Mouse (Mus musculus) testis, adult 2 months (tissue): ENCODE results near the gene Ugt1a6b. TPM values are rescaled to one million over a fixed set of nuclear protein-coding genes. Genes with fewer than 3 reads are reported as not detected.

Experiments used
- H3K27ac ChIP-seq: fragments of 200-500 bp; 2 replicates; pipeline ENCODE4 v1.5.1; 2012; ENCODE audit warnings: low read depth, low read length; ENCODE audit not compliant: control insufficient read depth, insufficient read depth
- H3K27me3 ChIP-seq: fragments of 200-500 bp; 2 replicates; pipeline ENCODE4 v1.6.1; 2012; ENCODE audit warnings: mild to moderate bottlenecking, low read length, moderate library complexity; ENCODE audit not compliant: control insufficient read depth, insufficient read depth
- H3K36me3 ChIP-seq: fragments of 200-500 bp; 2 replicates; pipeline ENCODE4 v1.6.1; 2012; ENCODE audit warnings: mild to moderate bottlenecking, low read length; ENCODE audit not compliant: control insufficient read depth, insufficient read depth
- H3K4me1 ChIP-seq: fragments of 200-500 bp; 2 replicates; pipeline ENCODE4 v1.6.1; 2012; ENCODE audit warnings: low read length; ENCODE audit not compliant: control insufficient read depth, insufficient read depth
- H3K4me3 ChIP-seq: fragments of 200-500 bp; 2 replicates; pipeline ENCODE4 v1.5.1; 2012; ENCODE audit warnings: low read depth, mild to moderate bottlenecking, low read length, moderate library complexity, mixed read lengths; ENCODE audit not compliant: control insufficient read depth
- CTCF ChIP-seq: fragments of 200-500 bp; IDR thresholded peaks from 2 replicates; pipeline ENCODE4 v1.5.1; 2012; ENCODE audit warnings: low read depth, mild to moderate bottlenecking, inconsistent platforms, low read length, moderate library complexity; ENCODE audit not compliant: control insufficient read depth, insufficient read depth, insufficient replicate concordance
- POLR2A ChIP-seq: fragments of 200-500 bp; IDR thresholded peaks from 2 replicates; pipeline ENCODE4 v1.6.1; 2012; ENCODE audit warnings: low read depth, mild to moderate bottlenecking, inconsistent platforms, low read length, moderate library complexity; ENCODE audit not compliant: control insufficient read depth
- polyA plus RNA-seq: library from polyadenylated mRNA; depleted of rRNA; stranded (reverse); fragments of >200 nt; gene quantifications from 2 replicates; pipeline ENCODE4 v1.2.3, GENCODE M21; 2012; rRNA removed

The Ugt1a6b gene
- polyA plus RNA-seq, 1 experiment, result 7.4 TPM

DNA sequence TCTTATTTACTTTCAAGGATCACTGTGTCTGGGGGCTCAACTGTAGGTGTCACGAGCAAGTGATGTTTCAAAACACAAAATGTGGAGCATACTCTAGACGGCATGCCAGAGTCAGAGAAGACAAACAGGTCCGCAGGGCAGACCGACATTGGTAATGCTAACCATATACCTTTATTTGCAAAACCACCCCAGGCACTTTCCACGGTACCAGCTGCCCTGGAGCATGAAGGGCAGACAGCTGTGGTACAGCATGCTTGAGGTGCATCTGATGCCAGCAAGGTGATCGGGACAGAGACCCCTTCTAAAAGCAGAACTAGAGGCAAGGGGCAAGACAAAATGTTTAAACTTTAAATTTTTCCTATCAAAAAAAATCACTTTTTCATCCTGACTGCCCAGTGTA is 159.9 kb downstream of the Ugt1a6b start:
- H3K4me3 ChIP-seq, result no peak overlapping the region
- H3K27ac ChIP-seq, result no peak overlapping the region
- H3K4me1 ChIP-seq, result no peaks in the 10 kb centered on the region; the same call in 1 of the 2 replicates
- H3K27me3 ChIP-seq, result no peaks in the 10 kb centered on the region
- peaks cover 34% of the 10 kb centered on the region for H3K36me3 ChIP-seq
- TF ChIP-seq POLR2A (no peak), CTCF (no peak)

- H3K4me1 ChIP-seq, result no peaks in the 10 kb centered on the region; the same call in 1 of the 2 replicates
- TF ChIP-seq CTCF (no peak), POLR2A (no peak)
- H3K27ac ChIP-seq, result no peak overlapping the region
Measured at GRCm38 (mm10) chr1:88263778-88264177, 160.7 kb downstream of the Ugt1a6b start.

DNA sequence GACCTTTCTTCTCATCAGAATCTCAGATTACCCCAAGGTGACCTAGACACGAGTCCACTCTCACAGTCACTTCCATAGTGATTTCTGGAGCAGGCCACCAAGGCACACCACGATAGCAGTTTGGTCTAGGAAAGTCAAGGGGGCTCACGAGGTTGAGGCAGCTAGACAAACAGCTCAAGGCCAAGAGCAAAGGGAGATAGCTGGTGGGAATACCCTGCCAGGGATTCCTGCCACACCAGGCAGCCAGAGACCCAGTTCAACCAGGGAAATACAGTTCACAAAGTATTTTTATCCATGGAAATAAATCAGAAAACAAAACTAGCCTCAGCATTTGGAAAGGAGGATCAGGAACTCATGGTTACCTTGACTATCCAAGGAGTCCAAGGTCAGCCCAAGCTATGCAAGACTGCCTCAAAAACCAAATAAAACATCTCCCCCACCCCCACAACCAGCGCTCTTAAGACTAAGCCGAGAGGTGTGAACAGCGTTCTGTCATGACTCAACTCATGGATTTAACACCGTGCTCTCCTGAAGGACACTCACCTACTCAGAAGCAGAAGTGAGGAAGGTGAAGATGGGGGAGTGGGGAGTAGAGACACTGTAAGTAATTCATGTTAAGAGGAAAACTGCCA is 161.3 kb downstream of the Ugt1a6b start:
- no peak overlapping the region for H3K27ac ChIP-seq
- H3K4me3 ChIP-seq, result no peak overlapping the region
- TF ChIP-seq CTCF (no peak), POLR2A (no peak)
- H3K36me3 ChIP-seq, result peaks cover 46% of the 10 kb centered on the region
- H3K27me3 ChIP-seq, result no peaks in the 10 kb centered on the region
- H3K4me1 ChIP-seq, result no peaks in the 10 kb centered on the region; the same call in 1 of the 2 replicates

More at GRCm38 (mm10) chr1:88263778-88264177, 160.7 kb downstream of the Ugt1a6b start:
- Histone ChIP-seq H3K27me3 (no peaks in the 10 kb centered on the region), H3K4me3 (no peak overlapping the region), H3K36me3 (peaks cover 42% of the 10 kb centered on the region)

- H3K4me1 ChIP-seq, result no peaks in the 10 kb centered on the region; the same call in 1 of the 2 replicates
- H3K4me3 ChIP-seq, result no peak overlapping the region
- peaks cover 50% of the 10 kb centered on the region for H3K36me3 ChIP-seq
- no peak overlapping the region for H3K27ac ChIP-seq
- TF ChIP-seq CTCF (no peak), POLR2A (no peak)
- no peaks in the 10 kb centered on the region for H3K27me3 ChIP-seq
Measured at GRCm38 (mm10) chr1:88264869-88265240, 161.8 kb downstream of the Ugt1a6b start.

GRCm38 (mm10) chr1:88266123-88266522 is 163.1 kb downstream of the Ugt1a6b start:
- no peaks in the 10 kb centered on the region for H3K4me1 ChIP-seq
- no peak overlapping the region for H3K27ac ChIP-seq
- no peaks in the 10 kb centered on the region for H3K27me3 ChIP-seq
- no peak overlapping the region for H3K4me3 ChIP-seq
- peaks cover 49% of the 10 kb centered on the region for H3K36me3 ChIP-seq
- TF ChIP-seq CTCF, result no peak
- no peak for TF ChIP-seq POLR2A

DNA sequence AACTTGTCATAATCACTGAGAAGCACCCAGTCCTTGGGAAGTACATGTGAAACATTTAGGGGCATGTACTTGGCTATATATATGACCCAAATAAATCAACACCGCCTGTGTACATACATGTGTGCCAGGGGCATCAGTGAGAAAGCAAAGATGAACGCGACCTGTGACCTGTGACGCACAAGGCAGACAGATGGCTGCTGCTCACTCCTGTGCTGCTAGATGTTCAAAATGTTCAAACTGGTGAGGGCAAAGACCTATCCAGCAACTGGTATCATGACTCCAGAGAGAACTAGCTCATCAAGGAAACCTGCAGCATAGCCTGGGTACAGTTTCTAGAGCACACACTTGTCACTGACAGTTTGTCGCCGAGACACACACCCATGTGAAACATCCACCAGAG is 164.4 kb downstream of the Ugt1a6b start:
- TF ChIP-seq CTCF (no peak), POLR2A (no peak)
- no peaks in the 10 kb centered on the region for H3K4me1 ChIP-seq
- H3K27ac ChIP-seq, result no peak overlapping the region
- H3K36me3 ChIP-seq, result peaks cover 49% of the 10 kb centered on the region
- no peaks in the 10 kb centered on the region for H3K27me3 ChIP-seq
- H3K4me3 ChIP-seq, result no peak overlapping the region

GRCm38 (mm10) chr1:88268070-88268469 is 165.0 kb downstream of the Ugt1a6b start:
- TF ChIP-seq POLR2A, result no peak
- no peak for TF ChIP-seq CTCF
- Histone ChIP-seq H3K4me3 (no peak overlapping the region), H3K27ac (no peak overlapping the region), H3K36me3 (peaks cover 48% of the 10 kb centered on the region), H3K4me1 (no peaks in the 10 kb centered on the region), H3K27me3 (no peaks in the 10 kb centered on the region)

Other genes with a start within 250 kb of the Ugt1a6b start
- gene Dgkd, start 250.0 kb upstream of the Ugt1a6b start, polyA plus RNA-seq, result 69.6 and 69.7 TPM in 2 replicates
- 6.4 and 7.6 TPM in 2 replicates for gene Usp40, start 94.7 kb upstream of the Ugt1a6b start, polyA plus RNA-seq
- gene Ugt1a10, start 47.9 kb upstream of the Ugt1a6b start, polyA plus RNA-seq, result not detected in 2 replicates
- gene Ugt1a9, start 32.5 kb upstream of the Ugt1a6b start, polyA plus RNA-seq, result 0.06 TPM in 1 of 2 replicates, not detected in the other
- gene Ugt1a8, start 15.4 kb upstream of the Ugt1a6b start, polyA plus RNA-seq, result not detected in 2 replicates
- 4.3 and 6.5 TPM in 2 replicates for gene Ugt1a7c, start 8.2 kb upstream of the Ugt1a6b start, polyA plus RNA-seq
- 23.3 and 26.9 TPM in 2 replicates for gene Ugt1a6a, start 31.6 kb downstream of the Ugt1a6b start, polyA plus RNA-seq
- 0.09 and 0.20 TPM in 2 replicates for gene Ugt1a5, start 62.8 kb downstream of the Ugt1a6b start, polyA plus RNA-seq
- gene Ugt1a2, start 97.3 kb downstream of the Ugt1a6b start, polyA plus RNA-seq, result 0.06 TPM in 1 of 2 replicates, not detected in the other
- gene Dnajb3, start 102.5 kb downstream of the Ugt1a6b start, polyA plus RNA-seq, result 1,175 and 1,313 TPM in 2 replicates
- gene Ugt1a1, start 108.7 kb downstream of the Ugt1a6b start, polyA plus RNA-seq, result 0.67 and 0.94 TPM in 2 replicates
- 116 and 122 TPM in 2 replicates for gene Mroh2a, start 123.7 kb downstream of the Ugt1a6b start, polyA plus RNA-seq
- gene Hjurp, start 174.4 kb downstream of the Ugt1a6b start, polyA plus RNA-seq, result 29.1 and 34.3 TPM in 2 replicates
- 4.3 and 4.7 TPM in 2 replicates for gene Trpm8, start 174.4 kb downstream of the Ugt1a6b start, polyA plus RNA-seq